Mouse (Mus musculus): Measurements from ENCODE around the gene Insrr.

The Insrr gene

GRCm38 (mm10) chr3:87796736-87797334 is at the start of gene Insrr:
TSS of gene Insrr (plus strand) at chr3:87796951.
- no peak for DNase-seq

DNA sequence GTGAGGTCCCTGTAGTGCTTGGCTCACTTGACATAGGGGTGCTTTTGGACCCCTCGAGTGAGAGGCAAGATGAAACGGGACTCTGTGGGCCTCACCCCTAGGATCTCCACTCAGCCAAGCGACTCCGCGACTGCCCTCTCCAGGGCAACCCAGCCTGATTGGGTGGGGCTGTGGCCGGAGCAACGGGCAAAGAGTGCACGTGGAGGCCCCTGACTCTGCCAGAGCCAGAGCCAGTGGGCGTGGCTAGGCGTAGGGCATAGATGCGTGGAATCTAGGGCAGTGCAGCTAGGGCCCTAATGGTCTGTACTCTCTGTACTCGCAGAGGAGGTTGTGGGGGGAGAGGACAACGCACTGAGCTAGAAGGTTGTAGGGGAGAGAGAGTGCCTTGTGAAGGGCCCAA is 48.3 kb upstream of the Insrr start, which contains the start of gene Lrrc71:
TSS of gene Lrrc71 (minus strand) at position 195 of the 400 bp plus-strand sequence.
- DNase-seq = no peak

DNA sequence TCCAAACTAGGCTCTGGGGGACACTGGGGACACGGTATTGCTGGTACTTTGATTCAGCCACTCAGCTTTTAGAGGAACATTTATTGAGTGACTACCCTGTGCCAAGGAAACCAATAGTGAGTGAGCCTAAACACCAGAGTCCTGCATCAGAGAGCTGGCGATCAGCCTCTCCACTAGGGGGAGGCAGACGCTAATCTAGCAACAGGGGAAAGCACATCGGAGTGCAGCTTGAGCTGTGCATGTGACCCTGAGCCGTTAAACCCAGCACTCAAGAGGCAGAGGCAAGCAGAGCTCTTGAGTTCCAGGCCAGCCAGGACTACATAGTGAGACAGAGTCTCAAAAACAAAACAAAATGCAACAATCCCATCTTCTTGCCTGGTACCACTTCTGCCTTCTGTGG is 47.7 kb upstream of the Insrr start:
- peak; percentile 54 for DNase-seq

DNA sequence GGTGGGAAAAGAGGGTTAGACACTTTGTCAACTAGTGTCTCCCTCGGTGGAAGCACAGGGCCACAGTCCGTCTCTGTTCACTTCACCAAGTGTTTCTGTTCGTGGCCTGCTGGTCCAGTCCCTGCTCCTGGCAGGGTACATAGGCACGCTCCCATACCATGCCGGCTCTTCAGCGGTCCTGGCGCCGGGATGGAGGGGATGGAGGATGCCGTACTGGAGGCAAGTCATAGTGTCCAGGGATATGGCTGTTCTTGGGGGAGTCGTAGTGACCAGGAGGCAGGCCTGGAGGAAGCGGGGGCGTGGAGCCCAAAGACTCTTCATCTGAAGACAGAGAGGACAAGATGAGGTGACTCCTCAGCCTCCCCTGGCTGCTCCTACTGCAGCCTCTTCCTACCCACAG is 46.8 kb upstream of the Insrr start:
- DNase-seq = no peak

DNA sequence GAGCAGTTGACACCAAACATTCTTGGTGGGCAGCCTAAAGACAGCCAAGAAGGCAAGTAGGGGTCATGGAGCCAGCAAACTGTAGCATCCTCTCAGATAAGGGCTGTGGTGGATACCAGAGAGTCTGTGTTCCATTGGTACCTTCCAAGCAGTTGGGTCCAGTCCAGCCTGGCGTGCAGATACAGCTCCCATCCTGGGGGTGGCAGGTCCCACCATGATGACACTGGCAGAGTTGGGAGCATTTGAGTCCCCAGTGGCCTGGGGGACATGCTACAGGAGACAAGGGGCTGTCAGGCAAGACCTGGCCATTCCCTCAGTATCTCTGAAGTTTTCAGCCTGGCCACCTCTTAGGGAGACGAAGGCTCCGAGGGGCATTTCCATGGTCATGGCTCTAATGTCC is 44.2 kb upstream of the Insrr start:
- no peak for DNase-seq

GRCm38 (mm10) chr3:87753829-87754228 is 42.9 kb upstream of the Insrr start:
- no peak for DNase-seq

DNA sequence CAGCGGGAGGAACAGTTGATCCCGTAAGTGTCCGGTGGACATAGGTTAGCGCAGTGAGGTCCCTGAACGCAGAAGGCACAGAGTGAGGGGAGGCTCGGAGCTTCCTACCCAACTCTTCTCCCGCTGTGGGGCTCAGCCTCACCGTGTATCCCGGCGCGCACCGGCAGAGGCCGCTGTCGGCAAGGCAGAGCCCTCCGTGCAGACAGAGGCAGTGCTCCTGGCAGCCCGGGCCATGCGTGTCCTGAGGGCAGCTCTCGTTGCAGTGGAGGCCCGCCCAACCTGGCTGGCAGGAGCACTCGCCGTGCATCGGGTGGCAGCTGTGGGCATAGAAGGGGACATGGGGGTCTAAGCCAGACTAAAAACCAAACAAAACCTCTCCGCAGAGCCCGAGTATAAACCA is 40.8 kb upstream of the Insrr start:
- peak; percentile 81 for DNase-seq

- DNase-seq = no peak
Measured at GRCm38 (mm10) chr3:87756488-87756887, 40.3 kb upstream of the Insrr start.

- DNase-seq = no peak
Measured at GRCm38 (mm10) chr3:87758641-87759040, 38.1 kb upstream of the Insrr start.

GRCm38 (mm10) chr3:87761408-87762375 is 35.1 kb upstream of the Insrr start:
- no peak for DNase-seq

DNA sequence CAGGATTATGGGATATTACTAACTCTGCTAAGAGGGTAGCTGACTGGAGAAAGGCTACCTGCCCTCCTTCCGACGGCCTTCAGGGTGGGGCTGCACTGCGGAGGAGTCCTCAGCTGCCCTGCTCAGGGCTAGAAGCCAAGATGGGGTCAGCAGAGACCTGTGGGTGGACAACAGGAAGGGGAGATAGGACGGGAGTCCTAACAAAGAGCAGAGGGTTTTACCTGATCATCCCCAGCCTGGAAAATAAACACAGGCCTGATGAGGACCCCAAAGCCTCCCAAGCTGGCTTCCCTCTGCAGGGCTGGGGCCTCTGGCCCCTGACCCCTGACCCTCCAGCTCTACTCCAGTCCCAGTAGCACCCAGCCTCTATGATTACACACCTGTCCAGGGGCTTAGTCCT is 33.5 kb upstream of the Insrr start:
- DNase-seq = no peak

- peak; percentile 88 for DNase-seq
Measured at GRCm38 (mm10) chr3:87763683-87764289, 33.0 kb upstream of the Insrr start.

- DNase-seq = peak; percentile 17
Measured at GRCm38 (mm10) chr3:87764506-87764905, 32.2 kb upstream of the Insrr start.

- DNase-seq = no peak
Measured at GRCm38 (mm10) chr3:87765091-87765490, 31.7 kb upstream of the Insrr start.

GRCm38 (mm10) chr3:87765631-87766283 is 31.0 kb upstream of the Insrr start:
- DNase-seq = no peak

DNA sequence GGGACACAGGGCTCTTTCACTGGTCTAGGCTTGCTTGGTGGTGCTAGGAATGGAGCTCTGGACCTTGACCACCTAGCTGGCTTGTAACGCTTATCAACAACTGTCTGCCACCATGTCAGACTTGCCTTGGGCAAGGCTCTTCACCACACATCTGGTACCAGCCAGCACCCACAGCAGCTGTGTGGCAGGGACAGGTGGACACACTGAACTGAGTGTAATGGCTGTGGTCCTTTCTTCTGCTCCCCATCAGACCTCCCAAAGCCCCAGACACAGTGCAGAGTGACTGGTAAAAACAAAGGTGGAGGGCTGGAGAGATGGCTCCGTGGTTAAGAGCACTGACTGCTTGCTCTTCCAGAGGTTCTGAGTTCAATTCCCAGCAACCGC is 30.5 kb upstream of the Insrr start:
- no peak for DNase-seq

DNA sequence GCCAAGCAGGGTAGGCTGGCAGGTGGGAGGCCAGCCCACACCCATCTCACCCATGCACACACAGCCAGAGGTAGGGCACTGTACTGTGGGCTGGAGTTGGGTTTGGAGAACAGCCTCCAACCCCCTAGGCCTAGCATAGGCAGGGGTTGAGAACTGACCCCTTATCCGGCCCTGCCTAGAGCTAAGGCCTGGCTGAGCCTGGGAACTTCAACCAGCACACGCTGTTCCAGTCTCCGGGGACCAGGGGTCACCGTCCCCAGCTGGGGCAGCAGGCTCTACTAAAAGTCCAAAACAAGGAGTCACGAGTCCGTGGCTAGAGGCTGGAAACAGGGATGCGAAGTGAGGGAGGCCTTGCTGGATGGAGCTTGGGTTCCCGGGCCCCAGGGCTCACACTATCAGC is 29.0 kb upstream of the Insrr start:
- DNase-seq = no peak

DNA sequence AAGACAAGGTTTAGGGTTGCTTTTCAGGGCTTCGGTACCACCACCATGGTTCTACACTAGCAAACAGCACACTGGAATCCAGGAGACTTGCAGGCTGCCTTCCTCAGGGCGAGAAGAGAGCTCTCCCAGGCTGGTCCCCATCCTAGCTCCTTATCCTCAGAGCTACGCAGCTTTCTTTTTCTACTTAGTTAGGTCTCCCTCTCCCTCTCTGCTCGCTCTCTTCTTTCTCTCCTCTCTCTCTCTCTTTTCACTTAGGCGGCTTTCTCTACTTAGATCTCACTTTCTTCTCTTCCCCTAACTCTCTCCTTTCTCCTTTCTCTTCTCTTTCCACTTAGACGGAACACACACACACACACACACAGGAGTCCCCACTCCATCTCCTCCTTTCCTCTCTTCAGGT is 28.3 kb upstream of the Insrr start:
- no peak for DNase-seq

GRCm38 (mm10) chr3:87768844-87769243 is 27.9 kb upstream of the Insrr start:
- DNase-seq = peak; percentile 32

DNA sequence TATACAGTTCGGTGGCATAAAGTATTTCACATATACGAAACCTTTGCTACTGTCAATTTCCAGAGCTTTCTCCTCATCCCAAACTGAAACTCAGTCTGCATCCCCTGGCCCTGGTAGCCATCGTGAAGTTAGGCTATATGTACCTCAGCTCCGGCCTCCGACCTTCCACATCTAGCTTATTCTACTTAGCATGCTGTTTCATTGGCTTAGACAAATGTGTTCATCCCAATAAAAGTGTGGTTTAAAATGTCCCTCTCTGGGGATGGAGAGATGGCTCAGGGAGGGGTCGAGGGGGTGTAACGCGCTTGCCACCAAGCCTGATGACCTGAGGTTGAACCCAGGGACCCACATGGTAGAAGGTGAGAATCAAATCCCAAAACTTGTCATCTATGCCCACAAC is 27.2 kb upstream of the Insrr start:
- no peak for DNase-seq

DNA sequence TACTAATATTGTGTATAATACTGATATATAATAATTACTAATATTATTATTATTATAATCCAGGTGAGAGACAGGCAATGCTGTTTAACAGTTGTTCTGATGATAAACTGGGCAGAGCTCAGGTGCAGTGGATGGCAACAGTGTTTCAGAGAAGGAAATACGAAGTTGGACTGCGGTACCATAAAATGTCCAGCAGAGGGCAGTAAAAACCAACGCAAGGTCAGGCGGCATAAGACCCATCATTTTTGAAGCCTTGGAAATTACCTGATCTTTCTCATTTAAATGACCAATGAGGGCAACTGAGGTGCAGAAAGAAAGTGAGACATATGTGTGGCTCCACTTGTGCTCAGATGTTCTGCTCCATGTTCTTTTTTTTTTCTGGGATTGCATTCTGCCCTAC is 26.5 kb upstream of the Insrr start:
- DNase-seq = peak; percentile 24

- DNase-seq = no peak
Measured at GRCm38 (mm10) chr3:87771088-87771487, 25.7 kb upstream of the Insrr start.

GRCm38 (mm10) chr3:87778283-87778682 is 18.5 kb upstream of the Insrr start:
- no peak for DNase-seq
